Mouse (Mus musculus): ENCODE data around the gene Pcdh15. TPM values are rescaled to one million over a fixed set of nuclear protein-coding genes. Genes with fewer than 3 reads are reported as not detected.

Pcdh15 gene
- total and polyA plus RNA-seq, 3 experiments: not detected

- Histone ChIP-seq H3K79me2 (ENCODE audit: control insufficient read depth, insufficient read depth, low read length, poor library complexity) (no peaks in the 10 kb centered on the region), H3K9me3 (replicated peaks; ENCODE audit: insufficient read depth, low read length) (no peaks in the 10 kb centered on the region; the same call in 1 of the 2 replicates), H3K27me3 (ENCODE audit: control insufficient read depth in 1 of 2, insufficient read depth in 2 of 2, low read length in 2 of 2) (no peaks in the 10 kb centered on the region), H3K9ac (ENCODE audit: control insufficient read depth, low read depth, low read length, poor library complexity, severe bottlenecking) (no peak overlapping the region), H3K36me3 (ENCODE audit: control insufficient read depth in 1 of 2, insufficient read depth in 2 of 2, low read length in 2 of 2) (no peaks in the 10 kb centered on the region), H3K4me1 (ENCODE audit: control insufficient read depth in 1 of 2, insufficient read depth in 2 of 2, low read length in 2 of 2) (no peaks in the 10 kb centered on the region), H3K27ac (ENCODE audit: control insufficient read depth, low read depth, low read length) (no peak overlapping the region), H3K4me3 (ENCODE audit: control insufficient read depth in 1 of 2, insufficient read depth in 1 of 2, low read depth in 2 of 2, low read length in 2 of 2) (no peak overlapping the region)
- TF ChIP-seq POLR2AphosphoS2 (IDR thresholded peaks at IDR 0.05; ENCODE audit: low read length): no peak
- no peak for TF ChIP-seq ZNF384 (IDR thresholded peaks at IDR 0.05; ENCODE audit: low read depth, low read length)
- no peak for TF ChIP-seq USF1 (IDR thresholded peaks at IDR 0.05; ENCODE audit: low read depth, low read length)
- DNase-seq (ENCODE audit: low read depth, low spot score): no peak
Observed at GRCm38 (mm10) chr10:74512315-74512714, 1413.2 kb downstream of the Pcdh15 start.

- Histone ChIP-seq H3K9ac (ENCODE audit: control insufficient read depth, low read depth, low read length, poor library complexity, severe bottlenecking) (no peak overlapping the region), H3K27me3 (ENCODE audit: control insufficient read depth in 1 of 2, insufficient read depth in 2 of 2, low read length in 2 of 2) (no peaks in the 10 kb centered on the region), H3K9me3 (replicated peaks; ENCODE audit: insufficient read depth, low read length) (no peaks in the 10 kb centered on the region; the same call in 1 of the 2 replicates), H3K27ac (ENCODE audit: control insufficient read depth, low read depth, low read length) (no peak overlapping the region), H3K4me1 (ENCODE audit: control insufficient read depth in 1 of 2, insufficient read depth in 2 of 2, low read length in 2 of 2) (no peaks in the 10 kb centered on the region), H3K4me3 (ENCODE audit: control insufficient read depth in 1 of 2, insufficient read depth in 1 of 2, low read depth in 2 of 2, low read length in 2 of 2) (no peak overlapping the region), H3K36me3 (ENCODE audit: control insufficient read depth in 1 of 2, insufficient read depth in 2 of 2, low read length in 2 of 2) (no peaks in the 10 kb centered on the region), H3K79me2 (ENCODE audit: control insufficient read depth, insufficient read depth, low read length, poor library complexity) (no peaks in the 10 kb centered on the region)
- DNase-seq (ENCODE audit: low read depth, low spot score): no peak
- TF ChIP-seq BHLHE40 (IDR thresholded peaks at IDR 0.05; ENCODE audit: borderline replicate concordance, low read depth, low read length) (no peak), POLR2AphosphoS2 (IDR thresholded peaks at IDR 0.05; ENCODE audit: low read length) (no peak), MAFK (IDR thresholded peaks at IDR 0.05; ENCODE audit: borderline replicate concordance, low read depth, low read length) (no peak), ZKSCAN1 (IDR thresholded peaks at IDR 0.05; ENCODE audit: low read depth, low read length) (no peak), KAT2A (conservative IDR thresholded peaks at IDR 0.05; ENCODE audit: low read depth, low read length) (no peak), POLR2A (IDR thresholded peaks at IDR 0.05; ENCODE audit: control insufficient read depth in 1 of 2, insufficient read depth in 1 of 2, low read depth in 1 of 2, low read length in 2 of 2, poor library complexity in 1 of 2) (no peak), MXI1 (IDR thresholded peaks at IDR 0.05; ENCODE audit: low read depth, low read length) (no peak), GATA1 (IDR thresholded peaks at IDR 0.05; ENCODE audit: low read depth, low read length) (no peak), MYC (IDR thresholded peaks at IDR 0.05; ENCODE audit: low read depth, low read length) (no peak), MAZ (IDR thresholded peaks at IDR 0.05; ENCODE audit: low read depth, low read length) (no peak), CHD2 (IDR thresholded peaks at IDR 0.05; ENCODE audit: low read length) (no peak), MEF2A (IDR thresholded peaks at IDR 0.05; ENCODE audit: extremely low read depth, insufficient replicate concordance, low read depth, low read length, poor library complexity, severe bottlenecking) (no peak), ZC3H11A (IDR thresholded peaks at IDR 0.05; ENCODE audit: low read depth, low read length) (no peak), E2F4 (IDR thresholded peaks at IDR 0.05; ENCODE audit: borderline replicate concordance, low read depth, low read length) (no peak), HCFC1 (IDR thresholded peaks at IDR 0.05; ENCODE audit: low read depth, low read length) (no peak), SIN3A (IDR thresholded peaks at IDR 0.05; ENCODE audit: low read length) (no peak), EP300 (IDR thresholded peaks at IDR 0.05; ENCODE audit: low read depth in 1 of 2, low read length in 2 of 2) (no peak)
Observed at GRCm38 (mm10) chr10:74513743-74514142, 1414.6 kb downstream of the Pcdh15 start.

Measured in MEL (cell line).